Mouse (Mus musculus) ES-CJ7 (cell line): ENCODE data around the gene Atp6v1e2.

Experiments used
- DNase-seq: peaks from one replicate; pipeline ENCODE4 v3.0.0; 2011; ENCODE audit warnings: low read depth, low spot score

The Atp6v1e2 gene

GRCm38 (mm10) chr17:86964502-86964901 is 16.8 kb upstream of the Atp6v1e2 start:
- DNase-seq, result peak; percentile 68

- DNase-seq, result peak; percentile 22
Measured at GRCm38 (mm10) chr17:86964041-86964440, 16.3 kb upstream of the Atp6v1e2 start.

- DNase-seq, result peak; percentile 16
Measured at GRCm38 (mm10) chr17:86963586-86963902, 15.8 kb upstream of the Atp6v1e2 start.

GRCm38 (mm10) chr17:86962894-86963585 is 15.3 kb upstream of the Atp6v1e2 start, which contains the start of gene Rhoq:
Gene Rhoq, plus strand, starts transcription at chr17:86963082.
- DNase-seq, result peak; percentile 77

- DNase-seq, result peak; percentile 85
Measured at GRCm38 (mm10) chr17:86962297-86962893, 14.7 kb upstream of the Atp6v1e2 start.

- no peak for DNase-seq
Measured at GRCm38 (mm10) chr17:86961301-86961841, 13.7 kb upstream of the Atp6v1e2 start.

- no peak for DNase-seq
Measured at GRCm38 (mm10) chr17:86957968-86958367, 10.3 kb upstream of the Atp6v1e2 start.

GRCm38 (mm10) chr17:86957239-86957638 is 9.5 kb upstream of the Atp6v1e2 start:
- no peak for DNase-seq

GRCm38 (mm10) chr17:86948801-86949200 is 1.1 kb upstream of the Atp6v1e2 start:
- no peak for DNase-seq

GRCm38 (mm10) chr17:86946078-86946477 is 1.6 kb downstream of the Atp6v1e2 start:
- DNase-seq, result peak; percentile 26

GRCm38 (mm10) chr17:86943158-86943557 is 4.5 kb downstream of the Atp6v1e2 start:
- no peak for DNase-seq

GRCm38 (mm10) chr17:86942112-86942511 is 5.6 kb downstream of the Atp6v1e2 start:
- DNase-seq, result no peak

- no peak for DNase-seq
Measured at GRCm38 (mm10) chr17:86938683-86939082, 9.0 kb downstream of the Atp6v1e2 start.

GRCm38 (mm10) chr17:86937497-86938155 is 10.1 kb downstream of the Atp6v1e2 start:
- peak; percentile 63 for DNase-seq

- no peak for DNase-seq
Measured at GRCm38 (mm10) chr17:86937064-86937463, 10.6 kb downstream of the Atp6v1e2 start.

GRCm38 (mm10) chr17:86932896-86933295 is 14.8 kb downstream of the Atp6v1e2 start:
- peak; percentile 73 for DNase-seq

- no peak for DNase-seq
Measured at GRCm38 (mm10) chr17:86929981-86930380, 17.7 kb downstream of the Atp6v1e2 start.

GRCm38 (mm10) chr17:86929355-86929754 is 18.3 kb downstream of the Atp6v1e2 start:
- no peak for DNase-seq

GRCm38 (mm10) chr17:86926836-86927235 is 20.9 kb downstream of the Atp6v1e2 start:
- DNase-seq, result peak; percentile 23

- DNase-seq, result no peak
Measured at GRCm38 (mm10) chr17:86924679-86925078, 23.0 kb downstream of the Atp6v1e2 start.

GRCm38 (mm10) chr17:86919729-86920128 is 28.0 kb downstream of the Atp6v1e2 start:
- DNase-seq, result no peak

GRCm38 (mm10) chr17:86918786-86919185 is 28.9 kb downstream of the Atp6v1e2 start:
- peak; percentile 47 for DNase-seq

- DNase-seq, result no peak
Measured at GRCm38 (mm10) chr17:86917048-86917447, 30.6 kb downstream of the Atp6v1e2 start, which contains the start of gene Tmem247. Gene Tmem247, plus strand, starts transcription at chr17:86917348.
